Mouse (Mus musculus) midbrain, embryonic 11.5 days (tissue): ENCODE measurements around the gene 4933407L21Rik. TPM values are rescaled to one million over a fixed set of nuclear protein-coding genes. Genes with fewer than 3 reads are reported as not detected.

Experiments used
- ATAC-seq: fragments of 200-750 bp; cut with Nextera tagmentation; 2 replicates; pipeline ENCODE4 v1.8.0; 2017; ENCODE audit warnings: moderate TSS enrichment, moderate library complexity; ENCODE audit not compliant: low FRiP score
- DNase-seq: peaks from one replicate; pipeline ENCODE4 v3.0.0; 2015; ENCODE audit warnings: low spot score; ENCODE audit errors: missing footprints
- H3K27ac ChIP-seq: fragments of 300-500 bp; sonication (generic); 2 replicates; pipeline ENCODE4 v1.5.1; 2014; ENCODE audit warnings: low read depth, low read length
- H3K27me3 ChIP-seq: fragments of 300-500 bp; sonication (generic); 2 replicates; pipeline ENCODE4 v1.6.1; 2014; ENCODE audit warnings: mild to moderate bottlenecking, low read length, moderate library complexity, mixed read lengths; ENCODE audit not compliant: control insufficient read depth, insufficient read depth
- H3K36me3 ChIP-seq: fragments of 300-500 bp; sonication (generic); 2 replicates; pipeline ENCODE4 v1.6.1; 2014; ENCODE audit warnings: mild to moderate bottlenecking, low read length, moderate library complexity, mixed read lengths; ENCODE audit not compliant: control insufficient read depth, insufficient read depth
- H3K4me1 ChIP-seq: fragments of 300-500 bp; sonication (generic); 2 replicates; pipeline ENCODE4 v1.6.1; 2014; ENCODE audit warnings: low read length; ENCODE audit not compliant: control insufficient read depth, insufficient read depth
- H3K4me2 ChIP-seq: fragments of 300-500 bp; sonication (generic); 2 replicates; pipeline ENCODE4 v1.6.1; 2014; ENCODE audit warnings: mild to moderate bottlenecking, moderate library complexity
- H3K4me3 ChIP-seq: fragments of 300-500 bp; sonication (generic); 2 replicates; pipeline ENCODE4 v1.5.1; 2014; ENCODE audit warnings: low read depth, low read length
- H3K9ac ChIP-seq: fragments of 300-500 bp; sonication (generic); 2 replicates; pipeline ENCODE4 v1.6.1; 2014; ENCODE audit warnings: low read length
- H3K9me3 ChIP-seq: fragments of 300-500 bp; sonication (generic); 2 replicates; pipeline ENCODE4 v1.6.1; 2016; ENCODE audit warnings: low read length; ENCODE audit not compliant: control insufficient read depth
- WGBS: fragments of 180-500 bp; shearing (Covaris S2); extraction: QIAGEN DNeasy Blood & Tissue Kit; methylation state at CpG from one replicate; pipeline ENCODE4 v1.1.7; 2014; 5-methylcytosine and 5-hydroxymethylcytosine counted together
- polyA plus RNA-seq: library from polyadenylated mRNA; unstranded; fragments of >200 nt; fragmentation: Nextera tagmentation; extraction: Ambion mirVana; gene quantifications from 2 replicates; pipeline ENCODE4 v1.2.1, GENCODE M21; 2014

4933407L21Rik gene
- 0.36 and 0.97 TPM in 2 replicates for polyA plus RNA-seq

DNA sequence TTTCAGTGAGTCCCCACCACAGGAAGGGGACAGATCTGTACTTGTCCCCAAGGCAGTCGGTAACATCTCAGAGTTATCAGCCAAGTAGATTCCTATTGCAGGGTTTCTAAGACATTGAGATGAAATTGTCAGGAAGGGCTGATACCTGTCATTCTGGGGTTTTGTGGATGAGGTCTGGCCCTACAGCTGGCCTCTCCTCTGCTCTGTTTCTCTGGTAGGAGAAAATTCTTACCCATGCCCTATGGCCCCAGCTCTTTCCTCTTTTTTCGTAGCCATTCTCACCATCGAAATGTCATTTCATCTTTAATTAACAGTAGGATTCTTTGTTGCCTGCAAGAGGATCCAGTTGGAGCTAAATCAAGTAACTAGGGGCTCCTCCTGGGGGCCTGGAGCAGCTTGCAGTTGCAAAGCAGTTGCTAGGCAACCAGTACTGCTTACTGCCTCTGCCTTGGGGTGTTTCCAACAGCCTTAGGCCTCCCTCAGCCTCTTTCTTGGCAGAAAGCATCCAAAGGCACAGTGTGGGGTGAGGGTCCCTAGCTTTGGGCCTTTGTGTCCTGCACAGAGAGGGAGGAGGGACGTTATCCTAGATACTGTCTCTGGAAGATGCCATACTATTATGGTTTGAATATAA lies at the start of gene 4933407L21Rik:
TSS of gene 4933407L21Rik (plus strand) at position 427 of the 631 bp plus-strand sequence.
- Histone ChIP-seq H3K4me1 (peaks cover 16% of the 10 kb centered on the region), H3K4me3 (no peak within 1 kb of the TSS), H3K9ac (0 out of 2 replicates have a peak within 1 kb of the TSS, but pooled peaks have one; percentile 16), H3K4me2 (no peak within 1 kb of the TSS), H3K9me3 (no peaks in the 10 kb centered on the region), H3K36me3 (no peaks in the 10 kb centered on the region), H3K27me3 (no peaks in the 10 kb centered on the region; the same call in 1 of the 2 replicates), H3K27ac (peak within 1 kb of the TSS; percentile 35; the same call in 1 of the 2 replicates)
- DNase-seq: no peak
- ATAC-seq: peak; percentile 90
- WGBS: 26% methylated on average over 4 of the region's 4 CpGs

DNA sequence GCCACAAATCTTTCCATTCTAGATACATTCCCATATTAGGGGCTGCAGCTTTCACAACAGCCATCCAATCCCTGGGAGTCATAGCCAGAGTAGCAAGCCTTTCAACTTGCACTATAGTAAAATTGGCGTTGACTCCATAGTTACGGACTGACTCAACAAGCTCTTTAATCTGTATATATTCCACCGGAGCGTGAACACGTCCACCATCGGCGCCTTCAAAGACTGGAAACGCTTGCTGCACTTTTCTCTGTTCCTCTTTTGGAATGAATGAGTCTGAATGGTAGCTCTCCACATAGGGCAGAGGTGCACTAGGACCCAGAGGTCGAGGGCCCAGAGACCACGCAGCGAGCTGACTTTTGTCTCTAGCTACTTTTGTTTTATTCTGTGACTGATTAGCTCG lies 46.3 kb upstream of the 4933407L21Rik start:
- no peak overlapping the region for H3K27ac ChIP-seq
- no peak overlapping the region for H3K4me2 ChIP-seq
- WGBS: 89% methylated on average over 12 of the region's 12 CpGs
- H3K4me3 ChIP-seq: no peak overlapping the region
- no peaks in the 10 kb centered on the region for H3K27me3 ChIP-seq
- no peaks in the 10 kb centered on the region; the same call in 1 of the 2 replicates for H3K9me3 ChIP-seq
- ATAC-seq: no peak
- no peaks in the 10 kb centered on the region for H3K36me3 ChIP-seq
- DNase-seq: no peak
- H3K4me1 ChIP-seq: no peaks in the 10 kb centered on the region
- no peak overlapping the region for H3K9ac ChIP-seq

DNA sequence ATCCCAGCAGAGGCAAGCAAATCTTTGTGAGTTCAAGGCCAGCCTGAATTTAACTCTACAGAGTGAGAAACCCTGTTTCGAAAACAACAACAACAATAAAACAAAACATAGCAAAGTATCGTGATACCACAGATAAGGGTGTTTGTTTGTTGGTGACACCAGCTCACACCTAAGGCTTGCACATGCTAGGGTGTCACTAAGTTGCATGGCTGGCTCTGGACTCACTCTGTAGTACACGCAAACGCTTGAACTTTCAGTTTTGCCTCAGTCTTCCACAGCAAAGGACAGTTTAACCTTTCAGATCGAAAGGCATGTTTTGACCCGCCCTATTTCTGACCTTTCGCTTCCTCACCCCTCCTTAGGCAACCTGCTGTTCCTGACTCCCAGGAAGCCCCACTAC lies 41.1 kb upstream of the 4933407L21Rik start:
- Histone ChIP-seq H3K9ac (no peak overlapping the region), H3K36me3 (no peaks in the 10 kb centered on the region), H3K4me3 (no peak overlapping the region), H3K4me1 (no peaks in the 10 kb centered on the region), H3K4me2 (no peak overlapping the region), H3K27me3 (no peaks in the 10 kb centered on the region), H3K27ac (no peak overlapping the region), H3K9me3 (no peaks in the 10 kb centered on the region)
- DNase-seq (no peak), ATAC-seq (no peak)
- 88% methylated on average over 7 of the region's 7 CpGs for WGBS

GRCm38 (mm10) chr1:85894231-85894747 lies 34.0 kb upstream of the 4933407L21Rik start, which contains the start of gene Itm2c:
Gene Itm2c (plus strand): TSS chr1:85894281.
- peak within 1 kb of the TSS; percentile 86 for H3K9ac ChIP-seq
- DNase-seq (peak; percentile 98), ATAC-seq (peak; percentile 85)
- WGBS: 1% methylated on average over 35 of the region's 35 CpGs
- H3K27ac ChIP-seq: peak within 1 kb of the TSS; percentile 71
- H3K36me3 ChIP-seq: no peaks in the 10 kb centered on the region
- peak within 1 kb of the TSS; percentile 82 for H3K4me2 ChIP-seq
- peaks cover 38% of the 10 kb centered on the region for H3K4me1 ChIP-seq
- H3K27me3 ChIP-seq: no peaks in the 10 kb centered on the region
- H3K4me3 ChIP-seq: peak within 1 kb of the TSS; percentile 86
- H3K9me3 ChIP-seq: no peaks in the 10 kb centered on the region

DNA sequence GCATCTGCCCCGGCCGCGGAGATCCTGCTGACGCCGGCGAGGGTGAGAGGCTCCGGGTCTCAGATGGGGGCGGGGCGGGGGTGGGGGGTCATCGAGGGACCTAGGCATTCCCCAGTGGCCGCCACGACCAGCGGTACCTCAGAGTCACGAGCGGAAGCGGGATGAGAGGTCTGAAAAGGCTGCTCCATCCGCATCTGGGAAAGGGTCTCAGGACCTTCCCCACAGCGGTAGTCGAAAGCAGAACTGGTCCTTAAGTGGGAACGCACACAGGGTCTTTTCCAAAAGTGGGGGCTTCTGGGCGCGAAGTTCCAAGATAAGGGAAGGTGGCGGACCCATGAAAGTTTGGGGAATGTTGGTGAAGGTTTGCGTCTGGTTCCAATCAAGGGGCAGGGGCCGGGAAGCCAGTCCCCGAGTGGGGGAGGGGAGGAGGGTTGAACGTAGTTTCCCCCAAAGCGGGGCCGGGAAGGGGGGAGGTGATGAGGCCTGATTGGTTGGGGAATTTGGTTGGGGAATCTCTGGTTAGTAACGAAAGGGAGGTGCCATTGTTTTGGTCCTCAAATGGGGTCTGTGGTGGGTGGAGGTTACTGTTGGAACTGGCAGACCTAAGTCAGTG lies 33.4 kb upstream of the 4933407L21Rik start:
- no peaks in the 10 kb centered on the region for H3K27me3 ChIP-seq
- peak overlapping the region; percentile 86 for H3K4me3 ChIP-seq
- H3K27ac ChIP-seq: peak overlapping the region; percentile 71
- peak overlapping the region; percentile 82 for H3K4me2 ChIP-seq
- peaks cover 43% of the 10 kb centered on the region for H3K4me1 ChIP-seq
- H3K36me3 ChIP-seq: no peaks in the 10 kb centered on the region
- ATAC-seq: peak; percentile 62
- no peaks in the 10 kb centered on the region for H3K9me3 ChIP-seq
- peak overlapping the region; percentile 86 for H3K9ac ChIP-seq
- peak; percentile 97 for DNase-seq
- 1% methylated on average over 30 of the region's 30 CpGs for WGBS

DNA sequence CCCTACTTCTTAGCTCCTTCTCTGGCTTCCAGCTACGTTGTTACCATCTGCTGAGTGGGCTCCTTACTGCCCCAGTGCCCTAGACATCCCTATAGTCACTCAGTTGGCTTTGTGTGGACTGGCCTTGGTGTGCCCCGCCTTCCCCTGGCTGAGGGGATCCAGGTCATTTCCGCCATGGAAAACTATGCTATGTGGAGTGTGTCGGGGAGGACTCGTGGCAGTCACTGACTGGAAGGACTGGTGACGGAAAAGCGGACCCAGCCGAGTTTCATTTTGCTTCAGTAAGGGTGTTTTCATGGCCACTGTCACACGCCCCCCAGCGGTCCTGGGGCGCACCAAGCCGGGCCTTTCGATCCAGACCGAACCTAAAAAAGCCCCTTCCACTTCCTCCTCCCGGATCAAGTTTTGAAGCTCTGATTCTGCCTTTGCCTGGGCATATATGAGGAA lies 32.9 kb upstream of the 4933407L21Rik start:
- Histone ChIP-seq H3K9ac (peak overlapping the region; percentile 86), H3K4me1 (peaks cover 47% of the 10 kb centered on the region), H3K9me3 (no peaks in the 10 kb centered on the region), H3K27me3 (no peaks in the 10 kb centered on the region), H3K4me3 (peak overlapping the region; percentile 86), H3K27ac (peak overlapping the region; percentile 71), H3K4me2 (peak overlapping the region; percentile 82), H3K36me3 (no peaks in the 10 kb centered on the region)
- 3% methylated on average over 15 of the region's 15 CpGs for WGBS
- ATAC-seq (peak; percentile 67), DNase-seq (no peak)

- Histone ChIP-seq H3K4me1 (peaks cover 47% of the 10 kb centered on the region), H3K9me3 (no peaks in the 10 kb centered on the region), H3K9ac (no peak overlapping the region; the same call in 1 of the 2 replicates), H3K4me3 (peak overlapping the region; percentile 86), H3K27ac (no peak overlapping the region), H3K36me3 (no peaks in the 10 kb centered on the region), H3K4me2 (peak overlapping the region; percentile 82), H3K27me3 (no peaks in the 10 kb centered on the region)
- WGBS: 81% methylated on average over 5 of the region's 5 CpGs
- DNase-seq (no peak), ATAC-seq (no peak)
These were observed 32.2 kb upstream of the 4933407L21Rik start for GRCm38 (mm10) chr1:85896110-85896509.

GRCm38 (mm10) chr1:85896781-85897700 lies 31.2 kb upstream of the 4933407L21Rik start:
- H3K9ac ChIP-seq: no peak overlapping the region
- no peaks in the 10 kb centered on the region for H3K36me3 ChIP-seq
- H3K9me3 ChIP-seq: no peaks in the 10 kb centered on the region
- H3K27me3 ChIP-seq: no peaks in the 10 kb centered on the region
- H3K27ac ChIP-seq: no peak overlapping the region
- H3K4me3 ChIP-seq: no peak overlapping the region
- ATAC-seq (no peak), DNase-seq (peak; percentile 85)
- WGBS: 78% methylated on average over 12 of the region's 12 CpGs
- H3K4me1 ChIP-seq: peaks cover 47% of the 10 kb centered on the region
- peak overlapping the region; percentile 2; the same call in 1 of the 2 replicates for H3K4me2 ChIP-seq
